Mouse (Mus musculus) adrenal gland, postnatal 25 days (tissue): Measurements from ENCODE around the gene Tulp2. TPM values are rescaled to one million over a fixed set of nuclear protein-coding genes. Genes with fewer than 3 reads are reported as not detected.
"Not testable (repeated sequence)": the region's sequence is repeated elsewhere in the genome, so short reads cannot be mapped to it uniquely, and the experiment has no call there.

ENCODE experiments used
- DNase-seq: peaks from one replicate; pipeline ENCODE4 v3.0.0; 2021; ENCODE audit warnings: mixed read lengths
- total RNA-seq: library from RNA; stranded (reverse); gene quantifications from 2 replicates; pipeline ENCODE4 v1.2.3, GENCODE M21; 2021

The Tulp2 gene
- total RNA-seq, 1 experiment from 2014 or later = 0.46 TPM

GRCm38 (mm10) chr7:45460377-45460776, 21.3 kb upstream of the Tulp2 start:
- DNase-seq = no peak

- DNase-seq = peak; percentile 80
These were observed 20.8 kb upstream of the Tulp2 start for GRCm38 (mm10) chr7:45460860-45461314.

DNA sequence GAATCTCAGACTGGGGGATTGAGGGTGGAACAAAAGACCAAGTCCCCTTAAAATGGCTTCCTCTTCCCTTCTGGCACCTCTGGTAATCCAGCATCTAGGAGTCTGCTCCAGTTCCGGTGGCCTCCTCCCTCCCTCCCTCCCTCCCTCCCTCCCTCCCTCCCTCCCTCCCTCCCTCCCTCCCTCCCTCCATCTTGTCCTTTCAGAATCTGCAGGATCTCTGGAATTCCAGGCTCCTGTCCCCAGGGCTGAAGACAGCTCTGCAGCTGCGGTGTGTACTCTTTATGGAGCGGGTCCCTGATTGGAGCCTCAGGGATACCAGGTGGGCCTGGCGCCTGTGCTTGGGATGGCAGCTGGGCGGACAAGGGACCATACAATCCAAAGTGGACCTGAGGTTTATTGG, 20.4 kb upstream of the Tulp2 start:
- DNase-seq = no peak

DNA sequence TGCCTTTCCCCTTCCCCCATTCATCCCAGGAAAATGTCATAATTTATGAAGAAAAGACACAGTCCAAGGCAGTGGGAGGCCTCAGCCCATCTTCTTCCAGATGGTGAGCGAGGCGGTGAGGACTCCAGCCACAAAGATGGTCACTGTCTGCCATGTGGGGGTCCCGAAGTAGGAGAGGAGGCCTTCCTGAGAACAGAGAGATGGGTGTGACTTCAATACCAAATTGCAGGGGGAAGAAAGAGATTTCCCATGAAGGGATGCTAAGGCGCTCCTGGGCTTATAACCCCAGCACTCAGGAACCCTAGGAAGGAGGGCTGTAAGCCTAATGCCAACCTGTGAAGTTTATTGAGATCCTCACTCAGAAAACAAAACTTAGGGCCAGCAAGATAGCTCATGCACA, 19.9 kb upstream of the Tulp2 start:
- DNase-seq = no peak

- DNase-seq = no peak
These were observed 19.4 kb upstream of the Tulp2 start for GRCm38 (mm10) chr7:45462325-45462724.

DNA sequence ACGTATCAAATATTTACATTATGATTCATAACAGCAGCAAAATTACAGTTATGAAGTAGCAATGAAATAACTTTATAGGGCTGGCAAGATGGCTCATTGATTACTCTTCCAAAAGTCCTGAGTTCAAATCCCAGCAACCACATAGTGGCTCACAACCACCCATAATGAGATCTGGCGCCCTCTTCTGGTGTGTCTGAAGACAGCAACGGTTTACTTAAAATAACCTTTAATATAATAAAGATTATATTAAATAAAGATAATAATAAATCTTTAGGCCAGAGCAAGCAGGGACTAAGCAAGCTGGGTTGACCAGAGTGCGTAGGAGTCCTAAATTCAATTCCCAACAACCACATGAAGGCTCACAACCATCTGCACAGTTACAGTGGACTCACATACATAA, 18.8 kb upstream of the Tulp2 start:
- DNase-seq = not testable (repeated sequence)

GRCm38 (mm10) chr7:45463987-45464778, 17.5 kb upstream of the Tulp2 start:
- no peak for DNase-seq

GRCm38 (mm10) chr7:45465112-45465511, 16.6 kb upstream of the Tulp2 start:
- no peak for DNase-seq

DNA sequence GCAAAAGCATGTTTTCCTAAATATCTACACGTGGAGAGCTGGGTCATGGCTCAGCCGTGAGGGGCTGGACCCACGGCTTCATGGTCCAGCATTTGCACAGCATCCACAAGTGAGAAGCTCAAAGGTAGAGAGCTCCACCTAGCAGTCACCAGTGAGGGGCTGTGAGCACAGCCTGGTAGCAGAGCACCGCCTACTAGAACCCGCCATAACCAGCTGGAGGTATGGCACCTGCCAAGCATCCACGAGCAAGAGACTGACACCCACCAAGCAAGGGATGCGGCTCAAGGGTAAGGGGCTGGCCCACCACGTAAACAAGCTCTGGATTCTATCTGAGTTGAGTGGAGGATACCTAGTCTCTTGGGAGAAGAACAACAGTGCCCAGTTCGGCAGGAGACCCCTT, 16.1 kb upstream of the Tulp2 start:
- DNase-seq = no peak

DNA sequence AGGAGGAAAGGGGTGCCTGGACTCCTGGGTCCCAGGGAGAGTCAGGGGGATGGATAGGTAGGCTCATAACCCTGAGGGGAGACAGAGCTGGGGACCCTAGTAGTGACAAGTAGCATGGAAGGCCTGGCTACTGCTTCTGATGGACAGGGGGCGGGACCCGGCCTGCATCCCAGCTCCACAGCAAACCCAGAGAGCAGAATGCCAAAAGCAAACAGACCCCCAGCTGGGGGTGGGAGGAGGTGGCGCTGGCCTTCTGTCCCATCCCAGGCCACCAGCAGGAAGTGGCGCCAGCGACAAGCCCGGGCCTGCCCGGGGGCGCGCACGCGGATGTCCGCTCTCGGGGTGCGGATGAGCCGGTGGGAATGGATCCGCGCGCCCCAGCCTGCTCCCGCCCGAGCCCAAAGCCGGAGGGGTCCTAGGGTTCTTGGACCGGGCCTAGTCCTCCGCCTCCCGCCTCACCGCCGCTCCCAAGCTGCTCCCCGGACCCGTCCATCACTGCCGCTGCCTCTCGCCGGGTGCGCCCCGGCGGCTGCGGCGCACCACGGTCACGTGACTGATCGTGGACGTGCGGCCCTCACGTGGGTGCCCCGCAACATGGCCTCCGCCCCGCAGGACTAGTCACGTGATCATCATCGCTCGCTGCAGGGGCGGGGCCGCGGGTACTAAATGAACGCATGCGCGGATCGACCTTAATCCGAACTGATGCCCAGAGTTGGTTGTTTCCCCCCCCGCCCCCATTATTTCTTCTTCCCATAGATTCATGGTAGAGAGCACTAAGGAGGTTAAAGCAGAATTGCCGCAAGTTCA, 15.2 kb upstream of the Tulp2 start, which contains the start of gene Bax:
Gene Bax, minus strand, starts transcription at position 616 of the 807 bp plus-strand sequence.
- DNase-seq = peak; percentile 96

DNA sequence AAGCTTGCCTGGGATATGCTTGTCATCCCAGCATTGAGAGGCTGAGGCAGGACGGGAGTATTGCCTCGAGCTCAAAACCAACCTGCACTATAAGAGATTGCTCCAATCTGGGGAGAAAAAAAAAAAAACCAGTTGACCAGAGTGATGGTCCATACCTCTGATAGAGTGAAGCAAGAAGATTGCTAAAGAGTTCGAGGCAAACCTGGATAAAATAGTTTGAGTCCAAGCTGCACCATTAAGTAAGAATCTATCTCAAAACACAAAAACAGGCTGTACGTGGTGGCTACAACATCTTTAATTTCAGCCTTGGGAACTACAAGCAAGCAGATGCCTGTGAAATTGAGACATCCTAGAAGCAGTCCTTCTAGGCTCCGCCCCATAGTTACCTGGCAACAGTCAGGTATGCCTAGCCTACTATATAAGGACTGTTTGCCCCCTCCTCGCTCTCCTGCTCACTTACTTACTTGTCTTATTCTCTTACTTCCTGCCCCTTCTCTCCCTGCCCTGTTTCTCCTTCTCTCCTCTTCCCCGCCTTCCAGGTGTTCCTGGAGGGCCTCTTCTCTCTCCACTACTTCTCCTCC, 14.5 kb upstream of the Tulp2 start:
- DNase-seq = no peak

GRCm38 (mm10) chr7:45470869-45471268, 10.8 kb upstream of the Tulp2 start:
- DNase-seq = peak; percentile 73

DNA sequence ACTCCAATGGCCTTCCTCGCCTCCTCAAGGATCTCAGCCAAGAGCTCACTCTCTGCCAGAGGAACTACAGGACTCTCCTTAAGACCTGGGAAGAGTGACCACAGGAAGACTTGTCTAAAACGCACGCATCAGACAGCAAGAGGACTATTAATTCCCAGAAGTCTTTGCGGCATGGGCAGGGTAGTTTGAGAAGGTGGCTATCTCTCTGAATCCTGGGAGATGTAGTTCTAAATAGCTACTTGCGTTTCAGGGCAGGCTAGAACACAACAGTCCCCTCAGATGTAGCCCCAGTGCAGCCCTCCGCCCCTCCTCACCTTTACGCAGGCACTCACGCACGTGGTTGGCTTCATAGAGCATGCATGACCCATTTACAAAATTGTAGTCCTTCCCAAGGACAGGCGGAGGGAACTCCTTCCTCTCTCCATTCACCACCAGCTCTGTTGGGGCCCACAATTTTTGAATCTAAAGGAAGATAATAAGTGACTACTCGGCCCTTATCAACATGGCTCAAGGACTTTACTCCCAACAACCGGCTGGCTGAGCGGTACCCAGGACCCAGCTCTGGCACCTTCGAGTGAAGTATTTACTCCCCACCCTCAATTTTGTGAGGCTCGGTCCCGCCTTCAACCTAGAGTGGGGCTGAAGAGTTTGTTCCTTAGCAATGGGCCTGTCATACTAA, 6.2 kb upstream of the Tulp2 start:
- no peak for DNase-seq

DNA sequence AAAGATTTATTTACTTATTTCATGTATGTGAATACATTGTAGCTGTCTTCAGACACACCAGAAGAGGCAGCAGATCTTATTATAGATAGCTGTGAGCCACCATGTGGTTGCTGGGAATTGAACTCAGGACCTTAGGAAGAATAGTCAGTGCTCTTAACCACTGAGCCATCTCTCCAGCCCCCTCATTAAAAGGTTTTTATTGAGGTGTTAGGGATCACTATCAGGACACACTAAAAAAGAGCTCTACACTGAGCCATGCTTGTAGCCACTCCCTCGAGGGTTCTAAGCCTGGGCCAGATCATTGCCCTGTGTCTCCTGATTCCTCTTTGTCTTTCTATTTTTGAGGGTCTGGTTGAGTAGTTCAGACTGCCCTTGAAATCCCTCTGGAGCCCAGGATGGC, 5.2 kb upstream of the Tulp2 start:
- no peak for DNase-seq

DNA sequence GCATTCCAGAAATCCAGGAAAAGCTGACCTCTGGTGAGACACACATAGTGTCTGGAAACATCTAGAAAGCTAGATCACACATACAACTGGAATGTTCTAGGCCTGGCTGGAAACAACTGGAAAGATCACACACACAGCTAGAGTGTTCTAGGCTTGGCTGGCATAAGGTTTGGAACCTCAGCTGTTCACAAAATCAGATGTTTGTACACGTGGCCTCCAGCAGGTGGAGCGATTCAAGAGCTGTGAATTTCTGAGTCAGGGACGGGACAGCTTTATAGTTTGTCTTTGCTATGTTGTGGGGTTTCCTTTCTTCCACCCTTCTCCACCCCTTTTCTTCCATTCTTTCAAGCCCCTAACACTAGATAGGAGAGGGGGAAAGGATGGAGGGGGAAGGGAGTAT, 4.7 kb upstream of the Tulp2 start:
- no peak for DNase-seq

- no peak for DNase-seq
These were observed 2.9 kb upstream of the Tulp2 start for GRCm38 (mm10) chr7:45478774-45479173.

DNA sequence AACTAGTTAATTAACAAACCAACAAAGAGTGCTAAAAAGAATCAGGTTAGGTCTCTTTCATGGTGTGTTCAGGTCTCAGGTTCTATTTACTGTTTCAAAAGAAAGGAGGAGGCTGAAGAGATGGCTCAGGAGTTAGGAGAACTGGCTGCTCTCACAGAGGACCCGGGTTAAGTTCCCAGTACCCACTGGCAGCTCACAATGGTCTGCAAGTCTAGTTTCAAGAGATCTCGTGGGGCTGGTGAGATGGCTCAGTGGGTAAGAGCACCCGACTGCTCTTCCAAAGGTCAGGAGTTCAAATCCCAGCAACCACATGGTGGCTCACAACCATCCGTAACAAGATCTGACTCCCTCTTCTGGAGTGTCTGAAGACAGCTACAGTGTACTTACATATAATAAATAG, 1.4 kb upstream of the Tulp2 start:
- DNase-seq = not testable (repeated sequence)

GRCm38 (mm10) chr7:45482166-45482565, 489 bp downstream of the Tulp2 start:
- no peak for DNase-seq

- DNase-seq = not testable (repeated sequence)
These were observed 3.3 kb downstream of the Tulp2 start for GRCm38 (mm10) chr7:45484985-45485384.

DNA sequence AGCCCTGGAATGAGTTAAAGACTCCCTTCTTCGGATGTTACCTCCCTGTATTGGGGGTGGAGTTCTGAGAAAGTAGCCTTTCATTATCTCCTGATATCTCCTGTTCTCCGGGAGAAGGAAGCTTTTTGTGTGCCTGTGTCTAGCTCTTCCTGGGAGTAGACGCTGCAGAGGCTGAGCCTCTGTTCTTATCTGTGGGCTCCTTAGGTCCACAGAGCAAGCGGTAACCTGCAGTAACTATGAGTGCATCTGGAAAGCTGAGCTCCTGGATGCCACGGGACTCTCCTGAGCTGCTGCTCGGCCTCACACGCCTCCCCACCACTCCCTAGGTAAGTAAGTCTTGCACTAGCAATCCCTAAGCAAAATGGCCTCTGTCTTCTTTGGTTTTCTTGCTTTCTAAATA, 4.5 kb downstream of the Tulp2 start:
- DNase-seq = no peak

- DNase-seq = no peak
These were observed 5.2 kb downstream of the Tulp2 start, which contains the start of gene Gm45808 for GRCm38 (mm10) chr7:45486761-45487415. TSS of gene Gm45808 (minus strand) at chr7:45486811.

DNA sequence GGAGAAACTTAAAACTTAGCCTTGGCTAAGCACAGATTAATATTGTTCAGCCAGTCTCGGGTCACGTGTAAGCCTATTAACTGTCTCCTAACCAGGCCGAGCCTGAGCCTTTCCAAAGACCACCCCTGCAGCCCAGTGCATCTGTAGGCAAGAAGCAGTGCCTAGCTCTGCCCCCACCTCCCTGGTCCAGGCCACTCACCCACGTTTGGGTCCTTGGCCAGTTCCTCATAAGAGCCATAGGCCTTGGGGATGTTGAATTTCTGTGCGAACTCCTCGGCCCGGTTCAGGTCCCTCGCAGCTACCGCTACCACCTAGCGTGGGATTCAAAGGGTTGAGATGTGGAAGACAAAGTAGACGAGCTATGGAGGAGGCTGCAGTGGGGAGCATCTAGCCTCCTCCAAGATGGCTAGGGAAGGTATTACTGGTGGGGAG, 6.2 kb downstream of the Tulp2 start:
- no peak for DNase-seq
